Mouse (Mus musculus) spleen, postnatal 0 days (tissue): ENCODE data around the gene Grik2. TPM values are rescaled to one million over a fixed set of nuclear protein-coding genes. Genes with fewer than 3 reads are reported as not detected.

Experiments
- polyA plus RNA-seq: library from polyadenylated mRNA; unstranded; fragments of >200 nt; fragmentation: Nextera tagmentation; extraction: Ambion mirVana; gene quantifications from 2 replicates; pipeline ENCODE4 v1.2.1, GENCODE M21; 2015

Grik2 gene
- polyA plus RNA-seq = 0.08 and 0.13 TPM in 2 replicates

GRCm38 (mm10) chr10:49788381-49788906 is at the start of gene Grik2:
Gene Grik2 (minus strand): TSS chr10:49788766.

